Mouse (Mus musculus) CH12.LX (cell line): ENCODE measurements at regions not wholly inside any gene's neighbourhood (a gene's known extent, or its start where the extent isn't known, plus 50 kb on each side); places are given as distances from the start of the nearest gene placed in this dataset.

Experiments used
- DNase-seq: peaks from one replicate; pipeline ENCODE4 v3.0.0-alpha.2; 2013; ENCODE audit errors: extremely low read depth
- H3K27ac ChIP-seq: 2 replicates; pipeline ENCODE4 v1.5.1; 2012; ENCODE audit warnings: low read depth, mild to moderate bottlenecking, control low read depth, moderate library complexity; ENCODE audit not compliant: insufficient read depth
- H3K27me3 ChIP-seq: replicated peaks from 2 replicates; pipeline ENCODE3; 2012; ENCODE audit warnings: inconsistent platforms
- H3K36me3 ChIP-seq, 2 experiments: replicated peaks in 1 of 2; 2 replicates each; pipeline versions ENCODE3 to v1.6.1; 2012; ENCODE audit warnings: inconsistent platforms in 1 of 2, low read length in 1 of 2, mild to moderate bottlenecking in 1 of 2, mixed read lengths in 1 of 2, moderate library complexity in 1 of 2; ENCODE audit not compliant: control insufficient read depth in 1 of 2, insufficient read depth in 1 of 2
- H3K4me1 ChIP-seq, 2 experiments: 2 replicates each; pipeline ENCODE4 v1.6.1; 2012; ENCODE audit warnings: inconsistent platforms in 1 of 2, moderate library complexity in 1 of 2; ENCODE audit not compliant: insufficient read depth in 2 of 2, control insufficient read depth in 1 of 2
- H3K4me2 ChIP-seq: 2 replicates; pipeline ENCODE4 v1.6.1; 2012; ENCODE audit warnings: low read depth, mild to moderate bottlenecking, control low read depth; ENCODE audit not compliant: poor library complexity, insufficient read depth, severe bottlenecking
- H3K4me3 ChIP-seq, 3 experiments: fragments of 150-350 bp in 1 of 3; sonication (generic) in 1 of 3; replicated peaks in 1 of 3; 2 replicates each; pipeline versions ENCODE3 to v1.5.1; 2011 to 2012; ENCODE audit warnings: low read depth in 2 of 3, low read length in 2 of 3, mild to moderate bottlenecking in 2 of 3, moderate library complexity in 2 of 3, control low read depth in 1 of 3, improper control_type of control experiment in 1 of 3, inconsistent platforms in 1 of 3, mixed read lengths in 1 of 3; ENCODE audit not compliant: poor library complexity in 1 of 3
- H3K79me2 ChIP-seq: replicated peaks from 2 replicates; pipeline ENCODE4 v1.6.1; 2012; ENCODE audit warnings: mild to moderate bottlenecking, moderate library complexity; ENCODE audit not compliant: control insufficient read depth, poor library complexity, insufficient read depth, severe bottlenecking; ENCODE audit errors: extremely low read depth
- H3K9ac ChIP-seq: 2 replicates; pipeline ENCODE4 v1.6.1; 2012; ENCODE audit warnings: low read depth, mild to moderate bottlenecking, control low read depth, moderate library complexity; ENCODE audit not compliant: insufficient read depth
- H3K9me3 ChIP-seq: replicated peaks from 2 replicates; pipeline ENCODE3; 2012; ENCODE audit warnings: low read length, inconsistent platforms, mixed read lengths
- BHLHE40 ChIP-seq: IDR thresholded peaks from 2 replicates; pipeline ENCODE4 v1.6.1; 2011; ENCODE audit warnings: mild to moderate bottlenecking, low read depth, low read length, improper control_type of control experiment
- CHD1 ChIP-seq: IDR thresholded peaks from 2 replicates; pipeline ENCODE4 v1.6.1; 2012; ENCODE audit warnings: low read depth, low read length, improper control_type of control experiment, inconsistent platforms
- CHD2 ChIP-seq: IDR thresholded peaks from 2 replicates; pipeline ENCODE4 v1.6.1; 2011; ENCODE audit warnings: low read length, improper control_type of control experiment
- E2F4 ChIP-seq: IDR thresholded peaks from 2 replicates; pipeline ENCODE4 v1.6.1; 2011; ENCODE audit warnings: low read depth, low read length, improper control_type of control experiment; ENCODE audit not compliant: insufficient replicate concordance
- ELF1 ChIP-seq: IDR thresholded peaks from 2 replicates; pipeline ENCODE4 v1.6.1; 2014; ENCODE audit warnings: low read depth, mild to moderate bottlenecking, inconsistent platforms, low read length, improper control_type of control experiment
- EP300 ChIP-seq: IDR thresholded peaks from 2 replicates; pipeline ENCODE4 v1.6.1; 2011; ENCODE audit warnings: low read length, improper control_type of control experiment
- ETS1 ChIP-seq: conservative IDR thresholded peaks from 2 replicates; pipeline ENCODE4 v1.6.1; 2012; ENCODE audit warnings: low read depth, mild to moderate bottlenecking, inconsistent platforms, low read length, improper control_type of control experiment, moderate library complexity
- GABPA ChIP-seq: IDR thresholded peaks from 2 replicates; pipeline ENCODE4 v1.6.1; 2012; ENCODE audit warnings: low read depth, low read length, improper control_type of control experiment, inconsistent platforms; ENCODE audit not compliant: insufficient replicate concordance
- HCFC1 ChIP-seq: IDR thresholded peaks from 2 replicates; pipeline ENCODE4 v1.6.1; 2012; ENCODE audit warnings: low read depth, mild to moderate bottlenecking, inconsistent platforms, low read length, improper control_type of control experiment
- IRF4 ChIP-seq: IDR thresholded peaks from 2 replicates; pipeline ENCODE4 v1.6.1; 2014; ENCODE audit warnings: low read depth, mild to moderate bottlenecking, inconsistent platforms, low read length, improper control_type of control experiment
- JUN ChIP-seq: IDR thresholded peaks from 2 replicates; pipeline ENCODE4 v1.6.1; 2011; ENCODE audit warnings: low read depth, mild to moderate bottlenecking, low read length, improper control_type of control experiment, moderate library complexity; ENCODE audit not compliant: insufficient read depth
- JUND ChIP-seq: conservative IDR thresholded peaks from 2 replicates; pipeline ENCODE4 v1.6.1; 2011; ENCODE audit warnings: low read depth, low read length, improper control_type of control experiment
- KAT2A ChIP-seq: IDR thresholded peaks from 2 replicates; pipeline ENCODE4 v1.6.1; 2012; ENCODE audit warnings: low read length, improper control_type of control experiment, inconsistent platforms; ENCODE audit not compliant: insufficient replicate concordance
- MAFK ChIP-seq: IDR thresholded peaks from 2 replicates; pipeline ENCODE4 v1.6.1; 2011; ENCODE audit warnings: low read length, improper control_type of control experiment; ENCODE audit not compliant: insufficient replicate concordance
- MAX ChIP-seq: IDR thresholded peaks from 2 replicates; pipeline ENCODE4 v1.6.1; 2011; ENCODE audit warnings: low read length, improper control_type of control experiment
- MAZ ChIP-seq: IDR thresholded peaks from 2 replicates; pipeline ENCODE4 v1.6.1; 2012; ENCODE audit warnings: low read depth, mild to moderate bottlenecking, inconsistent platforms, low read length, improper control_type of control experiment, moderate library complexity
- MEF2A ChIP-seq: IDR thresholded peaks from 2 replicates; pipeline ENCODE4 v1.6.1; 2014; ENCODE audit warnings: low read depth, mild to moderate bottlenecking, inconsistent platforms, low read length, improper control_type of control experiment, borderline replicate concordance
- MXI1 ChIP-seq: IDR thresholded peaks from 2 replicates; pipeline ENCODE4 v1.6.1; 2011; ENCODE audit warnings: mild to moderate bottlenecking, low read depth, low read length, improper control_type of control experiment
- MYC ChIP-seq: IDR thresholded peaks from 2 replicates; pipeline ENCODE4 v1.6.1; 2011; ENCODE audit warnings: low read depth, mild to moderate bottlenecking, improper control_type of control experiment, low read length
- NELFE ChIP-seq: IDR thresholded peaks from 2 replicates; pipeline ENCODE4 v1.6.1; 2011; ENCODE audit warnings: low read depth, low read length, improper control_type of control experiment
- NRF1 ChIP-seq: IDR thresholded peaks from 2 replicates; pipeline ENCODE4 v1.6.1; 2014; ENCODE audit warnings: low read depth, mild to moderate bottlenecking, inconsistent platforms, low read length, improper control_type of control experiment, moderate library complexity
- POLR2A ChIP-seq: IDR thresholded peaks from 2 replicates; pipeline ENCODE4 v1.6.1; 2011; ENCODE audit warnings: low read depth, mild to moderate bottlenecking, improper control_type of control experiment, low read length
- RCOR1 ChIP-seq: conservative IDR thresholded peaks from 2 replicates; pipeline ENCODE4 v1.6.1; 2012; ENCODE audit warnings: low read depth, mild to moderate bottlenecking, inconsistent platforms, low read length, improper control_type of control experiment
- SMC3 ChIP-seq: IDR thresholded peaks from 2 replicates; pipeline ENCODE4 v1.6.1; 2011; ENCODE audit warnings: low read depth, low read length, improper control_type of control experiment
- UBTF ChIP-seq: IDR thresholded peaks from 2 replicates; pipeline ENCODE4 v1.6.1; 2012; ENCODE audit warnings: low read depth, mild to moderate bottlenecking, inconsistent platforms, low read length, improper control_type of control experiment, moderate library complexity
- USF1 ChIP-seq: IDR thresholded peaks from 2 replicates; pipeline ENCODE4 v1.6.1; 2014; ENCODE audit warnings: low read depth, mild to moderate bottlenecking, inconsistent platforms, low read length, improper control_type of control experiment
- USF2 ChIP-seq: conservative IDR thresholded peaks from 2 replicates; pipeline ENCODE4 v1.6.1; 2011; ENCODE audit warnings: low read depth, low read length, improper control_type of control experiment
- ZC3H11A ChIP-seq: IDR thresholded peaks from 2 replicates; pipeline ENCODE4 v1.6.1; 2012; ENCODE audit warnings: low read depth, mild to moderate bottlenecking, inconsistent platforms, low read length, improper control_type of control experiment
- ZKSCAN1 ChIP-seq: IDR thresholded peaks from 2 replicates; pipeline ENCODE4 v1.6.1; 2012; ENCODE audit warnings: low read depth, inconsistent platforms, low read length, improper control_type of control experiment, borderline replicate concordance
- ZNF384 ChIP-seq: IDR thresholded peaks from 2 replicates; pipeline ENCODE4 v1.6.1; 2012; ENCODE audit warnings: low read depth, low read length, improper control_type of control experiment, inconsistent platforms
- dilution Hi-C: fragments of 300-500 bp; cut with MboI; formaldehyde crosslinking; loops from 2 replicates; pipeline ENCODE4 v1.14.3; 2020; ENCODE audit warnings: low sequenced_read_pairs; ENCODE audit not compliant: extremely low pct_unique_long_range_greater_than_20kb, extremely low pct_ligation_motif_present
- in situ Hi-C: fragments of 300-500 bp; cut with MboI; formaldehyde crosslinking; loops from 3 replicates; pipeline ENCODE4 v1.14.3; 2019; ENCODE audit warnings: low sequenced_read_pairs, low pct_ligation_motif_present, low pct_unique_long_range_greater_than_20kb, mixed read lengths

- TF ChIP-seq MAFK = no peak
- no peak for TF ChIP-seq ZC3H11A
- no peak for TF ChIP-seq GABPA
- no peak for TF ChIP-seq IRF4
- no peak for TF ChIP-seq POLR2A
- TF ChIP-seq MXI1 = no peak
- no peak for TF ChIP-seq MAX
- no peak for TF ChIP-seq UBTF
- no peak for TF ChIP-seq CHD2
- TF ChIP-seq RCOR1 = no peak
- TF ChIP-seq JUN = no peak
- no peak for TF ChIP-seq ZKSCAN1
- no peak overlapping the region for H3K4me3 ChIP-seq
- H3K79me2 ChIP-seq = no peaks in the 10 kb centered on the region
- H3K4me2 ChIP-seq = no peak overlapping the region
- in situ Hi-C loops = no loop called here
- no peak overlapping the region for H3K9ac ChIP-seq
- H3K36me3 ChIP-seq = no peaks in the 10 kb centered on the region
- no peaks in the 10 kb centered on the region for H3K27me3 ChIP-seq
- no peak for DNase-seq
- peaks cover 3% of the 10 kb centered on the region for H3K9me3 ChIP-seq
- dilution Hi-C loops = no loop called here
- peaks cover 5 to 17% of the 10 kb centered on the region in 2 experiments; a peak in 3 of 4 replicates for H3K4me1 ChIP-seq
- H3K27ac ChIP-seq = no peak overlapping the region
Measured at GRCm38 (mm10) chr1:151279955-151280354, 64.3 kb upstream of the Ivns1abp start.

GRCm38 (mm10) chr1:151285045-151285444 is 59.2 kb upstream of the Ivns1abp start:
- H3K9ac ChIP-seq = no peak overlapping the region
- in situ Hi-C loops (no loop called here), dilution Hi-C loops (no loop called here)
- peaks cover 14 to 30% of the 10 kb centered on the region in 2 experiments for H3K4me1 ChIP-seq
- no peaks in the 10 kb centered on the region for H3K79me2 ChIP-seq
- no peaks in the 10 kb centered on the region for H3K27me3 ChIP-seq
- H3K9me3 ChIP-seq = no peaks in the 10 kb centered on the region
- TF ChIP-seq USF1 (no peak), JUND (peak; percentile 89), MAFK (no peak), BHLHE40 (0 out of 2 replicates have a peak, but pooled peaks have one; percentile 35), IRF4 (peak; percentile 95), SMC3 (no peak), MEF2A (peak; percentile 52; the same call in 1 of the 2 replicates), MYC (0 out of 2 replicates have a peak, but pooled peaks have one; percentile 31), ETS1 (peak; percentile 32; the same call in 1 of the 2 replicates), ZNF384 (no peak), ELF1 (no peak), EP300 (peak; percentile 88), CHD1 (no peak), KAT2A (no peak), MAZ (no peak), NELFE (no peak), HCFC1 (no peak), USF2 (no peak), CHD2 (no peak), RCOR1 (no peak), JUN (peak; percentile 74), E2F4 (no peak), ZKSCAN1 (no peak), NRF1 (no peak)
- H3K27ac ChIP-seq = no peak overlapping the region
- no peaks in the 10 kb centered on the region for H3K36me3 ChIP-seq
- H3K4me3 ChIP-seq = no peak overlapping the region
- peak; percentile 91 for DNase-seq
- H3K4me2 ChIP-seq = peak overlapping the region; percentile 10; the same call in 1 of the 2 replicates
